Mouse (Mus musculus) CH12.LX (cell line): ENCODE data around the gene Rlbp1. TPM values are rescaled to one million over a fixed set of nuclear protein-coding genes. Genes with fewer than 3 reads are reported as not detected.

Experiments
- DNase-seq: peaks from one replicate; pipeline ENCODE4 v3.0.0-alpha.2; 2013; ENCODE audit errors: extremely low read depth
- H3K27ac ChIP-seq: 2 replicates; pipeline ENCODE4 v1.5.1; 2012; ENCODE audit warnings: low read depth, mild to moderate bottlenecking, control low read depth, moderate library complexity; ENCODE audit not compliant: insufficient read depth
- H3K27me3 ChIP-seq: replicated peaks from 2 replicates; pipeline ENCODE3; 2012; ENCODE audit warnings: inconsistent platforms
- H3K36me3 ChIP-seq, 2 experiments: replicated peaks in 1 of 2; 2 replicates each; pipeline versions ENCODE3 to v1.6.1; 2012; ENCODE audit warnings: inconsistent platforms in 1 of 2, low read length in 1 of 2, mild to moderate bottlenecking in 1 of 2, mixed read lengths in 1 of 2, moderate library complexity in 1 of 2; ENCODE audit not compliant: control insufficient read depth in 1 of 2, insufficient read depth in 1 of 2
- H3K4me1 ChIP-seq, 2 experiments: 2 replicates each; pipeline ENCODE4 v1.6.1; 2012; ENCODE audit warnings: inconsistent platforms in 1 of 2, moderate library complexity in 1 of 2; ENCODE audit not compliant: insufficient read depth in 2 of 2, control insufficient read depth in 1 of 2
- H3K4me2 ChIP-seq: 2 replicates; pipeline ENCODE4 v1.6.1; 2012; ENCODE audit warnings: low read depth, mild to moderate bottlenecking, control low read depth; ENCODE audit not compliant: poor library complexity, insufficient read depth, severe bottlenecking
- H3K4me3 ChIP-seq, 3 experiments: fragments of 150-350 bp in 1 of 3; sonication (generic) in 1 of 3; replicated peaks in 1 of 3; 2 replicates each; pipeline versions ENCODE3 to v1.5.1; 2011 to 2012; ENCODE audit warnings: low read depth in 2 of 3, low read length in 2 of 3, mild to moderate bottlenecking in 2 of 3, moderate library complexity in 2 of 3, control low read depth in 1 of 3, improper control_type of control experiment in 1 of 3, inconsistent platforms in 1 of 3, mixed read lengths in 1 of 3; ENCODE audit not compliant: poor library complexity in 1 of 3
- H3K79me2 ChIP-seq: replicated peaks from 2 replicates; pipeline ENCODE4 v1.6.1; 2012; ENCODE audit warnings: mild to moderate bottlenecking, moderate library complexity; ENCODE audit not compliant: control insufficient read depth, poor library complexity, insufficient read depth, severe bottlenecking; ENCODE audit errors: extremely low read depth
- H3K9ac ChIP-seq: 2 replicates; pipeline ENCODE4 v1.6.1; 2012; ENCODE audit warnings: low read depth, mild to moderate bottlenecking, control low read depth, moderate library complexity; ENCODE audit not compliant: insufficient read depth
- H3K9me3 ChIP-seq: replicated peaks from 2 replicates; pipeline ENCODE3; 2012; ENCODE audit warnings: low read length, inconsistent platforms, mixed read lengths
- CHD2 ChIP-seq: IDR thresholded peaks from 2 replicates; pipeline ENCODE4 v1.6.1; 2011; ENCODE audit warnings: low read length, improper control_type of control experiment
- E2F4 ChIP-seq: IDR thresholded peaks from 2 replicates; pipeline ENCODE4 v1.6.1; 2011; ENCODE audit warnings: low read depth, low read length, improper control_type of control experiment; ENCODE audit not compliant: insufficient replicate concordance
- GABPA ChIP-seq: IDR thresholded peaks from 2 replicates; pipeline ENCODE4 v1.6.1; 2012; ENCODE audit warnings: low read depth, low read length, improper control_type of control experiment, inconsistent platforms; ENCODE audit not compliant: insufficient replicate concordance
- HCFC1 ChIP-seq: IDR thresholded peaks from 2 replicates; pipeline ENCODE4 v1.6.1; 2012; ENCODE audit warnings: low read depth, mild to moderate bottlenecking, inconsistent platforms, low read length, improper control_type of control experiment
- IRF4 ChIP-seq: IDR thresholded peaks from 2 replicates; pipeline ENCODE4 v1.6.1; 2014; ENCODE audit warnings: low read depth, mild to moderate bottlenecking, inconsistent platforms, low read length, improper control_type of control experiment
- JUN ChIP-seq: IDR thresholded peaks from 2 replicates; pipeline ENCODE4 v1.6.1; 2011; ENCODE audit warnings: low read depth, mild to moderate bottlenecking, low read length, improper control_type of control experiment, moderate library complexity; ENCODE audit not compliant: insufficient read depth
- KAT2A ChIP-seq: IDR thresholded peaks from 2 replicates; pipeline ENCODE4 v1.6.1; 2012; ENCODE audit warnings: low read length, improper control_type of control experiment, inconsistent platforms; ENCODE audit not compliant: insufficient replicate concordance
- MAFK ChIP-seq: IDR thresholded peaks from 2 replicates; pipeline ENCODE4 v1.6.1; 2011; ENCODE audit warnings: low read length, improper control_type of control experiment; ENCODE audit not compliant: insufficient replicate concordance
- MAZ ChIP-seq: IDR thresholded peaks from 2 replicates; pipeline ENCODE4 v1.6.1; 2012; ENCODE audit warnings: low read depth, mild to moderate bottlenecking, inconsistent platforms, low read length, improper control_type of control experiment, moderate library complexity
- MXI1 ChIP-seq: IDR thresholded peaks from 2 replicates; pipeline ENCODE4 v1.6.1; 2011; ENCODE audit warnings: mild to moderate bottlenecking, low read depth, low read length, improper control_type of control experiment
- NELFE ChIP-seq: IDR thresholded peaks from 2 replicates; pipeline ENCODE4 v1.6.1; 2011; ENCODE audit warnings: low read depth, low read length, improper control_type of control experiment
- PAX5 ChIP-seq: IDR thresholded peaks from 2 replicates; pipeline ENCODE4 v1.6.1; 2012; ENCODE audit warnings: low read length, inconsistent platforms, mixed read lengths
- POLR2A ChIP-seq: IDR thresholded peaks from 2 replicates; pipeline ENCODE4 v1.6.1; 2011; ENCODE audit warnings: low read depth, mild to moderate bottlenecking, improper control_type of control experiment, low read length
- POLR2AphosphoS2 ChIP-seq: IDR thresholded peaks from 2 replicates; pipeline ENCODE4 v1.6.1; 2011; ENCODE audit warnings: low read depth, low read length, improper control_type of control experiment
- SIN3A ChIP-seq: IDR thresholded peaks from 2 replicates; pipeline ENCODE4 v1.6.1; 2012; ENCODE audit warnings: low read length, improper control_type of control experiment, inconsistent platforms
- TBP ChIP-seq: conservative IDR thresholded peaks from 2 replicates; pipeline ENCODE4 v1.6.1; 2011; ENCODE audit warnings: low read depth, low read length, improper control_type of control experiment
- UBTF ChIP-seq: IDR thresholded peaks from 2 replicates; pipeline ENCODE4 v1.6.1; 2012; ENCODE audit warnings: low read depth, mild to moderate bottlenecking, inconsistent platforms, low read length, improper control_type of control experiment, moderate library complexity
- USF1 ChIP-seq: IDR thresholded peaks from 2 replicates; pipeline ENCODE4 v1.6.1; 2014; ENCODE audit warnings: low read depth, mild to moderate bottlenecking, inconsistent platforms, low read length, improper control_type of control experiment
- ZC3H11A ChIP-seq: IDR thresholded peaks from 2 replicates; pipeline ENCODE4 v1.6.1; 2012; ENCODE audit warnings: low read depth, mild to moderate bottlenecking, inconsistent platforms, low read length, improper control_type of control experiment
- ZMIZ1 ChIP-seq: IDR thresholded peaks from 2 replicates; pipeline ENCODE4 v1.6.1; 2012; ENCODE audit warnings: low read depth, mild to moderate bottlenecking, inconsistent platforms, low read length, improper control_type of control experiment
- dilution Hi-C: fragments of 300-500 bp; cut with MboI; formaldehyde crosslinking; loops from 2 replicates; pipeline ENCODE4 v1.14.3; 2020; ENCODE audit warnings: low sequenced_read_pairs; ENCODE audit not compliant: extremely low pct_unique_long_range_greater_than_20kb, extremely low pct_ligation_motif_present
- in situ Hi-C: fragments of 300-500 bp; cut with MboI; formaldehyde crosslinking; loops from 3 replicates; pipeline ENCODE4 v1.14.3; 2019; ENCODE audit warnings: low sequenced_read_pairs, low pct_ligation_motif_present, low pct_unique_long_range_greater_than_20kb, mixed read lengths
- polyA plus RNA-seq: library from polyadenylated mRNA; unstranded; fragments of >175 nt; gene quantifications from 2 replicates; pipeline ENCODE4 v1.2.1, GENCODE M21; 2012; ENCODE audit warnings: low read depth; ENCODE audit not compliant: insufficient read length
- total RNA-seq, 2 experiments: library from RNA; depleted of rRNA; stranded (reverse); fragments of 300-350 nt in 1 of 2; fragments of >200 nt in 1 of 2; gene quantifications; 2 replicates each; pipeline ENCODE4 v1.2.3; 2012 to 2014

Rlbp1 gene
- total and polyA plus RNA-seq, 3 experiments = 2.5 to 24.2 (median 8.4) TPM

DNA sequence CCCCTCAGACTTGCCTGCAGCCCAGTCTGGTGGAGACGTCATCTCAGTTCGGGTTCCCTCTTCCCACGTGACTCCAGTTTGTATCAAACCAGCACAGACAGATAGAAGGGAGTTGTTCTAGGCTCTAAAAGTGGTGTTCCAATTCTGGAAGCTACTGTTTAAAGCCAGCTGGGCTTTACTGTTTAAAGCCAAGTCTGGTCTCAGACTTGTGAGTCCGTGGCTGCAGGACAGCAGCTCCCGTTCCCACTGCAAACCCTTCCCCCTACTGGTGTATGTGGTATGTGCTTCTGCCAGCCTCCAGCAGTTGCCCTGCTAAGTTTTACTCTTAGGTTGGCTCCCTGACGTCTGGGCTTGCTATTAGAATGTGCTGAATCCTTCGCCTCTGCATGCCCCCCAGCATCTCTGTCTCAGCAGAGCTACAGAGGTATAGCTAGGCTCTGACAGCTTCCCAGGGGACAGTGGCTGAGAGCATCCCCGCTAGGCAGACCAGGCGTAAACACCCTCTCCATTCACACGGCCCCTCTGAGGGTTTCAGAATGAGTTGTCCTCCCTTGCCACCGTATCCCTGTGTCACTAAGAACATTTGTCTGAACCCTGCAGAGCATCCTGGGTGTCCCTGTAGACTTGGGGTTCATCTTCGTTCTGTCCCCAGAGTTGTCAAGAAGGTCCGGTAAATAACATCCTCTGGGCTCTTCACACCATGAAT, 39.6 kb downstream of the Rlbp1 start (continued):
- TF ChIP-seq GABPA (no peak), POLR2A (no peak), ZMIZ1 (no peak), TBP (no peak), NELFE (no peak), IRF4 (peak; percentile 89)

- in situ Hi-C loops = no loop called here
- Histone ChIP-seq H3K4me3 (no peak overlapping the region), H3K27me3 (no peaks in the 10 kb centered on the region), H3K9ac (no peak overlapping the region), H3K9me3 (no peaks in the 10 kb centered on the region), H3K4me2 (no peak overlapping the region), H3K4me1 (peaks cover 11 to 25% of the 10 kb centered on the region in 2 experiments), H3K79me2 (no peaks in the 10 kb centered on the region), H3K27ac (no peak overlapping the region), H3K36me3 (peaks cover 24 to 74% of the 10 kb centered on the region in 2 experiments)
- TF ChIP-seq HCFC1 (no peak), KAT2A (no peak), GABPA (no peak), MXI1 (no peak), SIN3A (no peak), POLR2AphosphoS2 (no peak), JUN (no peak), ZC3H11A (no peak), TBP (no peak), PAX5 (no peak), E2F4 (no peak), UBTF (no peak), USF1 (no peak), MAFK (no peak), MAZ (no peak), CHD2 (no peak)
- dilution Hi-C loops = no loop called here
- DNase-seq = no peak
These were observed 40.2 kb downstream of the Rlbp1 start for GRCm38 (mm10) chr7:79346555-79347075.
